Mouse (Mus musculus): ENCODE results near the gene Cmss1. TPM values are rescaled to one million over a fixed set of nuclear protein-coding genes. Genes with fewer than 3 reads are reported as not detected.
A peak's percentile ranks its signal among the peaks of the same experiment; 100 is the strongest.

The Cmss1 gene
- polyA plus RNA-seq (2016; fragmentation: Nextera tagmentation; extraction: Ambion mirVana) = 36.2 and 43.7 TPM in 2 replicates

DNA sequence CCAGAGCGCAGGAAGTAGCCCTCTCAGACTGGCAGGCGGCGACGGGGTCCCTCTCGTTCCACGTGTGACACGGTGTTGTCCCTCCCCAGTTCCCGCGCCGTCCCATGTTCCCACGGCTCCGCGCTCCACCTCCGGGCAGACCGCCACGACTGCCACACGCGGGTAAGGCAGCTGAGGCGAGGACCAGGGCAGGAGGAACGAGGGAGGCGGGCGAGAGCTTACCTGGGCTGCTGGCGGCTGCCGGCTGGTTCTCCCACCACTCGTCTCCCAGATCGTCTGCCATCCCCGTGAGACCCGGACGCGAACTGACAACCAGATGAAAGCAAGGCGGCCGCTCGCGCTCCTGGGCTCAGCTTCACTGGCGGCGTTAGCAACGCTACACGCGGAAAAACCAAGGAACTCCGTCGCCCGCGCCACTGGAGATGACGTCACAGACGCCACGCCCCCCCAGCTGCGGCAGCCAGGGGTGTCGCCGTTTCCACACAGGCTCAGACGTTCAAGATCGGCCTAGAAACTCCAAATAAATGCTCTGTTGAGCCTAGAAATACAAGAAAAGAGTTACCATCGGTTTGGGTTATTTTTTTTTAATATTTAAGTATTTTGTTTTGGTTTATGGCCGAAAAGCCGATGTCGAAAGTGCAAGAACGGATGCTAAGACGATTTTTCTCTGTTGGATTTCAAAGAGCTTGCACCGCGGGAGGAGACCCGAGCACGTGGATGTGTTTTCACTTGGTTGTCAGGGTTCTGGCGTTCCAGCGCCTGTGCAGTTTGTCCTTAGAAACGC lies at the start of gene Cmss1:
Gene Cmss1 (minus strand): TSS at position 421 of the 784 bp plus-strand sequence.
- H3K36me3 ChIP-seq = no peaks in the 10 kb centered on the region
- WGBS = under 1% methylated on average over 64 of the region's 64 CpGs
- DNase-seq (ENCODE audit: low spot score) = peak; percentile 90
- H3K27me3 ChIP-seq (ENCODE audit: insufficient read depth, poor library complexity, severe bottlenecking) = no peaks in the 10 kb centered on the region
- H3K4me1 ChIP-seq = peaks cover 4% of the 10 kb centered on the region
- peak within 1 kb of the TSS; percentile 95 for H3K4me3 ChIP-seq
- peak within 1 kb of the TSS; percentile 93 for H3K27ac ChIP-seq
- H3K9me3 ChIP-seq = no peaks in the 10 kb centered on the region

DNA sequence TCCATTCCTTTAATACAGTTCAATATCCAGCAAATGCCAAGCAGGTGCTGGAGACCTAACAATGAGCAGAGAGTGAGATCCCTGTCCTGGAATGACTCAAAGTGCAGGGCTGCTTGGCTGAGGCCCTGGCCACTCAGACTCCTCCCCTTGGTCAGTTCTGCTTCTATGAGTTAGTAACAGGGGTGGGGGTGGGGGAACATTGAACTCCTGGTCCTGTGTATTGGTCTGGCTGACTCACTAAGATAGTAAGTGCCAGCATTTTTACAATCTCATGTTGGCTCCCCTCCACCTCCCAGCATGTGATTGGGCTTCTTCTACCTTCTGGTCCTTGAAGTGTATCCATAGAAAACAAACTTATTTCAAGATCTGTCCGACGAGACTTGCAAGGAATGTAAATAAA lies 43.2 kb upstream of the Cmss1 start:
- H3K4me1 ChIP-seq = peaks cover 4% of the 10 kb centered on the region; the same call in 1 of the 2 replicates
- no peak for DNase-seq (ENCODE audit: low spot score)
- no peaks in the 10 kb centered on the region for H3K27me3 ChIP-seq (ENCODE audit: insufficient read depth, poor library complexity, severe bottlenecking)
- no peaks in the 10 kb centered on the region for H3K9me3 ChIP-seq
- 72% methylated on average over 2 of the region's 2 CpGs for WGBS
- H3K27ac ChIP-seq = no peak overlapping the region
- H3K4me3 ChIP-seq = no peak overlapping the region
- no peaks in the 10 kb centered on the region for H3K36me3 ChIP-seq

DNA sequence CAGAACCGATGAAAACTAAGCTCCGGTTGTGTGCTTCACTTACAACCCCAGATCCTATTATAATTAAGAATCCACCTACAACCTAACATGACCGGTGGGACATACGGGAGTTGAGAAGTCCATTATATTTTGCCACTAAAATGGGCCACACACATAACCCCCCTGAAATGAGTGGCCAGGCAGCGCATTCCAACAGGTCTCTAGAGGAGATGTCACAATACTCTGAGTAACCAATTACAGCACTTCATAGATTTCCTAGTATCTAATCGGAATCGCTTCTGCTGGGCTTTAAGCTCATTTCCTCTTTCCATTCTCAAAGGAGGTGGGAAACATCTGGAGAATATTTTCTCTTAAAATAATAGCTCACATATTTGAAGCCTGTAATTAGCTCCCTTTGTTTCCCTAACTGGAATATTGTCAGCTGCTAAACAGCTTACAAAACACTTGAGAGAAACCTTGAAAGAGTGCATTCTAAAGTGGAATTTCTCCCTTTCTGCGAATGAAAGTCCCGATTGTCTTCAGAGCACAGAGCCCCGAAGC lies 34.8 kb upstream of the Cmss1 start:
- no peaks in the 10 kb centered on the region for H3K27me3 ChIP-seq (ENCODE audit: insufficient read depth, poor library complexity, severe bottlenecking)
- WGBS = 72% methylated on average over 10 of the region's 10 CpGs
- no peaks in the 10 kb centered on the region for H3K9me3 ChIP-seq
- H3K27ac ChIP-seq = no peak overlapping the region
- no peaks in the 10 kb centered on the region for H3K36me3 ChIP-seq
- DNase-seq (ENCODE audit: low spot score) = no peak
- no peaks in the 10 kb centered on the region for H3K4me1 ChIP-seq
- H3K4me3 ChIP-seq = no peak overlapping the region

DNA sequence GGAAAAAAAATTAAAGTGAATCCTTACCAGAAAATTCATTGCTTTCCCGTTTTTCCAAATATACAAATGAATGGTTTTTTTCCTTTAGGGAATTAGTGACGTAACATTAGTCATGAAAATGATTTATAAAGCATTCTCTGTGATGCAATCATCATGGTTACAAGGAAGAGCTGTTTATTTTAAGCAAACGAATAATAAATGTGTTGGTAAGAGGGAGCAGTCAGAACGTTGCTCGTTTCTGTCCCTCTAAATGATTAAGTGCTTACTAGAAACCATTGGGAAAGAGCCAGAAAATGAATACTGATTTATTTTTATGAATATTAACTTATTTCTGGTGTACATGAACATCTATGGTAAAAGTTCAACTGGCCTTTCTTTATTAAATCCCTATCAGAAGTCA lies 28.1 kb upstream of the Cmss1 start:
- no peak for DNase-seq (ENCODE audit: low spot score)
- no peaks in the 10 kb centered on the region for H3K36me3 ChIP-seq
- no peaks in the 10 kb centered on the region for H3K4me1 ChIP-seq
- H3K9me3 ChIP-seq = no peaks in the 10 kb centered on the region
- H3K27me3 ChIP-seq (ENCODE audit: insufficient read depth, poor library complexity, severe bottlenecking) = no peaks in the 10 kb centered on the region
- no peak overlapping the region for H3K27ac ChIP-seq
- no peak overlapping the region for H3K4me3 ChIP-seq
- WGBS = 66% methylated on average over 5 of the region's 5 CpGs

DNA sequence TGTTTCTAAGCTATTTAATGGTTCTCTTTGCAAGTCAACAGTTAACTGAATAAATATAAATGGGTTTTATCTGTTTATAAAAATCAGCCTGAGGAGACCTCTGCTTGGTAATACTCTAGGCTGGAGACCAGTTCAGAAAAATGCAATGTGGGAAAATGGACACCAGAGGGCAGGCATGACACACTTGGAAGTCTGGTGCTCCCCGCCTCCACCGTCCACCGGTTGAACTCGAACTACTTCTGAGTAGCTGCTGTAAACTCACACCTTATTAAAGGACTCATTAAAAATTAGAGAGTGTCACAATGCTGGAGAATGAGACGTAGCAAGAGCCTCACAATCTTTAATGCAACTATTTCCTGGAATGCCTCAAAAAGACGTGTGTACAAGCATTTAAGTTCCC lies 27.5 kb upstream of the Cmss1 start:
- Histone ChIP-seq H3K4me3 (no peak overlapping the region), H3K36me3 (no peaks in the 10 kb centered on the region), H3K27ac (no peak overlapping the region), H3K4me1 (no peaks in the 10 kb centered on the region), H3K9me3 (no peaks in the 10 kb centered on the region), H3K27me3 (ENCODE audit: insufficient read depth, poor library complexity, severe bottlenecking) (no peaks in the 10 kb centered on the region)
- 10% methylated on average over 6 of the region's 6 CpGs for WGBS
- DNase-seq (ENCODE audit: low spot score) = peak; percentile 82

DNA sequence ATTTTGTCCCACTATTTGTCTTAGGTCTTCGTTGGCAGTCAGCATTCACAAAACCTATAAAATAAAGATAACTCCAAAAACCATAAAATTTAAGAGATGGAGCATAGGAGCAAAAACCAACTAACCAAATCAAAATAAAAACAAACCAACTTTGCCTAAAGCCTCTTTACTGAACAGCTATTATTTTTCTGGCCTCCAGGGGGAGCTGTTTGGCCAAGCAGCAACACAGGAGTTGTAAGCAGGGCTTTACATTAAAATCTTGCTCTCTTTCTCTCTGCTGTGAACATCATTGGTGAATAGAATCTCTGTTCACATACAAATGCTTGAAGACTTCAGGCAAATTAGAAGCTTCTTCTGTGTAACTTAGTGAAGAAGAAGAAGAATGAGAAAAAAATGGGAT lies 5.1 kb upstream of the Cmss1 start:
- WGBS = 2% methylated on average over 1 of the region's 1 CpGs
- Histone ChIP-seq H3K4me3 (no peak overlapping the region), H3K4me1 (peaks cover 4% of the 10 kb centered on the region), H3K27ac (no peak overlapping the region), H3K27me3 (ENCODE audit: insufficient read depth, poor library complexity, severe bottlenecking) (no peaks in the 10 kb centered on the region), H3K9me3 (no peaks in the 10 kb centered on the region), H3K36me3 (no peaks in the 10 kb centered on the region)
- DNase-seq (ENCODE audit: low spot score) = no peak

DNA sequence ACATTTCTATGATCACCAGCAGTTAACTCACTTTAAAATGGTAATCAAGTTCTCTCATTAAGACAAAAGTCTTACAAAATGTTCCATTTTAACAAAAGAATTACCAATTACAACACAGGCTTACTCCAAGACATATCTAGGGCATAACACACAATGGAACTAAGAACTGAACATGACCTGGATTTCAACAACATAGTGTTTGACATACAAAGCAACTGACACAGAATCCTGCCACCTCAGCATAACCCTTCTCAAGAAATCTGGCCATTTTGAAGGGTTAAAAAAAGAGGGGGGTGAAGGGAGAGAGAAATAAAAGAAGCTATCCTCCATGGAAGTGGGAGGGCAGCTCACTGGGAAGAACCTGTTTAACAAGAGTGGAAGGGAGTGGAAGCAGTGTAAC lies 5.6 kb downstream of the Cmss1 start:
- DNase-seq (ENCODE audit: low spot score) = no peak
- Histone ChIP-seq H3K36me3 (no peaks in the 10 kb centered on the region), H3K4me1 (no peaks in the 10 kb centered on the region), H3K27ac (no peak overlapping the region), H3K9me3 (no peaks in the 10 kb centered on the region), H3K27me3 (ENCODE audit: insufficient read depth, poor library complexity, severe bottlenecking) (no peaks in the 10 kb centered on the region), H3K4me3 (no peak overlapping the region)

DNA sequence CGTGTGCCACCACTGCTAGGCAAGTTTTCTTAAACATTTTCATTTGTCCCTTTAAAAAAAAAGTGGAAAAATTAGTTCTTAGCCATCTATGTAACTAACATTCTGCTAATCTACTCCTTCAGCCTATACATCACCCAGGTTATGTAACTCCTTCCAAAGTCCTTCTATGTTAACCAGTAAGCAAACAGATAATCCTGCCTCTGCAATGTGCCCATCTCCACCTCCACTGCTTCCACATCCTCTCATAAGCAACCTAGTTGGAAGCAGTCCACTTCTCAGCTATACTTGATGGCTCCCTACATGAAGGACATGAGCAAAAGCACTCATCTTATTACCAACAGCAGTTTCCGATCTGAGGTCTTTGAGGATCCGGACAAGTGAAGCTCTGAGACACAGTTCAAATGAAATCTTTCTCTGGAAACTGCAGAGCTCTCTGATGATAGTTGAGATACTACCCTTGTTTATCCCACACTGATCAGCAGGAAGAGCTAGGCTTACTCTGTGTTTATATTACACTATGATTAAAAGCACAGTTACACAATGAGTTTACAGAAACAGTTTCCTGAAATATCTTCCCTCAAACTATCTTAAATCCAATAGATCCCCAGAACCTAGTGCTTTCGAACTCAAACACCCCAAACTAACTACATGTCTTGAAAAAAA lies 9.2 kb downstream of the Cmss1 start:
- WGBS = 90% methylated on average over 4 of the region's 4 CpGs
- Histone ChIP-seq H3K4me1 (no peaks in the 10 kb centered on the region), H3K4me3 (no peak overlapping the region), H3K9me3 (no peaks in the 10 kb centered on the region), H3K36me3 (no peaks in the 10 kb centered on the region), H3K27me3 (ENCODE audit: insufficient read depth, poor library complexity, severe bottlenecking) (no peaks in the 10 kb centered on the region), H3K27ac (no peak overlapping the region)
- no peak for DNase-seq (ENCODE audit: low spot score)

DNA sequence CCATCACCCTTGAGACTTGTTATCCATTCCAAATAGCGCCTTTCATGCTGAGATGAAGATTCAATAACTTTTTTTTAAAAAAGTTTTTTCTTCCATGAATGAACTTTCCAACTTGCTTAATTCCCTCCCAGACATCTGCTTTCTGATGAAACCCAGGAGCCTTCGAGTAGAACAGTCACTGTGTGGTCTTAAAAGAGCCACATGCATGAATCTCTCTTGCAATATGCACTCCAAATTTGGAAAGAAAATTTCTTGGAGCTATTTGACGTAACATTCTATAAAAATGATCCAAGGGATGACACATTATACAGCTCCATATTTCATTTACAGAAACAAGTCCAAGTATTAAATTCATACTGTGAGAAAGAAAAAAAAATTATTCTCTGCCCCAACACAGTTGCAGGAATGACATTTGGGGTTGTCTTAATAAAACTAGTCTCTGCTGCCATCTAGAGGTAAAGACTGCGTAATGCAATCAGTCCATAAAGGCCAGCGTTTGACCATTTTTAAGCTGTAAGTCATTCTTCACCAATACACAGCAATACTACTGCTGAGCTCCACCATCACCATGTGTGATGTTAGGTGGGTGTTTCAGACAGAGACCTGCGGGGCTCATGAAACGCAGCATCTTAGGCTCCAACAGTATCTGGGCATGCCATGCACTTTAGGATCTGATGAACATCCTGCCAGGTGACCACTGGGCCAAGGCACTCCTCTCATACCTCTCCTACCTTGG lies 13.1 kb downstream of the Cmss1 start:
- H3K4me1 ChIP-seq = no peaks in the 10 kb centered on the region
- no peak overlapping the region for H3K27ac ChIP-seq
- H3K4me3 ChIP-seq = no peak overlapping the region
- DNase-seq (ENCODE audit: low spot score) = no peak
- H3K27me3 ChIP-seq (ENCODE audit: insufficient read depth, poor library complexity, severe bottlenecking) = no peaks in the 10 kb centered on the region
- no peaks in the 10 kb centered on the region for H3K9me3 ChIP-seq
- 41% methylated on average over 7 of the region's 7 CpGs for WGBS
- H3K36me3 ChIP-seq = no peaks in the 10 kb centered on the region

DNA sequence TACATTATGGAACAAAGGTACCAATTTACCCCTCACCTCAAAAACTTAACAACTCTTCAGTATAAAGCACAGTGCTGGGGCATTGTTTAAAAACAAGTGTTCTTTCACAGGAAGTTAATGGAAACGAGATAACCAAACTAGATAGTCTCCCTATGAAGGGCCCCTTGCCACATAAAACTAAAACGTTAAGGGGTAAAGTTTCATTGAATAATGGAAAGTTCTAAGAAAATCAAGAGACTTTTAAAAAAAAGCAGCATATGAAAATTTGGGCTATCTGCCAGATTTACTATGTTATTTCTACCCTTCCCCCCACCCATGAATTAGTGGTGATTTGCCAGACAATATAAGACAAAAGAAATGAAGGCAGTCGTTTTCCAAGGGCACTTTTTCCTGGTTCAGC lies 21.5 kb downstream of the Cmss1 start:
- H3K4me1 ChIP-seq = no peaks in the 10 kb centered on the region
- H3K27ac ChIP-seq = no peak overlapping the region
- DNase-seq (ENCODE audit: low spot score) = no peak
- H3K36me3 ChIP-seq = no peaks in the 10 kb centered on the region
- WGBS = 47% methylated on average over 3 of the region's 3 CpGs
- no peak overlapping the region for H3K4me3 ChIP-seq
- no peaks in the 10 kb centered on the region for H3K27me3 ChIP-seq (ENCODE audit: insufficient read depth, poor library complexity, severe bottlenecking)
- H3K9me3 ChIP-seq = no peaks in the 10 kb centered on the region

DNA sequence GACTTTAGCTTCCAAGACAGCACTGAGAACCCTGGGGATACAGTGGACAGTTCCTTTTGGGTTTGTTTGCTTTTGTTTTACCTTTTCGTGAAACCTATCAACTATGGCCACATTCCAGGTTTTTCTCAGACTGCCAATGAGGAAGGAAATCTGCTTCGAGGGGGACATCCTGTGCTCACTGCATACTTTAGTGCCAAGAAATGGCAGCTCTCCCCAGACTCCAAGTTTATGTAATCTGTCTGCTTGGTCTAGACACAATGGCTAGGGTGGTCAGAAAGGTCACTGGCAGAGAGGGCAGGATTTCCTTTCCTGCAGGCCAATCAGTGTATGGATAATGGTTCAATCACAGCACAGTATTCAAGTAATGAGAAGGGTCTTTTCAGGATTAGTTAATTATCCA lies 24.7 kb downstream of the Cmss1 start:
- 70% methylated on average over 2 of the region's 2 CpGs for WGBS
- Histone ChIP-seq H3K4me3 (no peak overlapping the region), H3K27me3 (ENCODE audit: insufficient read depth, poor library complexity, severe bottlenecking) (no peaks in the 10 kb centered on the region), H3K36me3 (no peaks in the 10 kb centered on the region), H3K27ac (no peak overlapping the region), H3K9me3 (no peaks in the 10 kb centered on the region), H3K4me1 (peaks cover 5% of the 10 kb centered on the region; the same call in 1 of the 2 replicates)
- DNase-seq (ENCODE audit: low spot score) = no peak

DNA sequence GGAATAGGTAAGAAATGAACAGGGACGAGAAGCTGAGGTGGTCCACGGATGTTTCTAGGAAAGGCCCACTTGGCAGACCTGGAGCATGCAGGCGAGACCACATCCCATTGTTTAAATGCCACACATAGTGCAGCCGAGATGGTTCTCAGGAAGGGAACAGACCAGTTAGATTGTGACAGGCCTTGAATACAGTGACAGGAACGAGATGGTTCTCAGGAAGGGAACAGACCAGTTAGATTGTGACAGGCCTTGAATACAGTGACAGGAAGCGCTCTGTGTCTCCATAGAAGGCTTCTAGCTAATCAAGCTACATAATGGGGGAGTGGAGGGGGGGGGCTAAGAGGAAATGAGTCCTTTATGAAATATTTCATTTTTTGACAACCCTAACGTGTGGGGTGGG lies 26.6 kb downstream of the Cmss1 start:
- H3K9me3 ChIP-seq = no peaks in the 10 kb centered on the region
- H3K36me3 ChIP-seq = no peaks in the 10 kb centered on the region
- no peak overlapping the region for H3K4me3 ChIP-seq
- no peak for DNase-seq (ENCODE audit: low spot score)
- no peak overlapping the region for H3K27ac ChIP-seq
- H3K27me3 ChIP-seq (ENCODE audit: insufficient read depth, poor library complexity, severe bottlenecking) = no peaks in the 10 kb centered on the region
- H3K4me1 ChIP-seq = peaks cover 5% of the 10 kb centered on the region; the same call in 1 of the 2 replicates
- WGBS = 48% methylated on average over 7 of the region's 7 CpGs

DNA sequence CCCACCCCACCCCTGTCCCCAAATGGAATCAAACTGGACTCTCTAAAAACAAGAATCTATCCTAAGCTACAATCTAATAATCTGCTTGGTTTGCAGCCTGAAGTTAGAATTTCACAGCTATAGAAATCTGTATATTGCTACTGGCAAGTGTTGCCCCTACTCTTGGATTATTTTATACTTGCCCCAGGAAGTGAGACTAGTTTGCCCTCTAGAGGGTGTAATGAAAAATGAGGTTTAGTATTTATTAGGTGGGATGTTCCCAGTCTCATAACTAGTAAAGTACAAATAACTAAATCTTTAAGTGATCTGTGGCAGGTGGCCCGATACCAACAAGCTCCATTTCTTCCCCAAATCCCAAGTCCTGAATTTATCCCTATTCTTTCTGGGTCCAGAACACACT lies 29.1 kb downstream of the Cmss1 start:
- DNase-seq (ENCODE audit: low spot score) = no peak
- no peaks in the 10 kb centered on the region for H3K36me3 ChIP-seq
- H3K4me1 ChIP-seq = peaks cover 5% of the 10 kb centered on the region; the same call in 1 of the 2 replicates
- 85% methylated on average over 1 of the region's 1 CpGs for WGBS
- H3K4me3 ChIP-seq = no peak overlapping the region
- no peak overlapping the region for H3K27ac ChIP-seq
- H3K27me3 ChIP-seq (ENCODE audit: insufficient read depth, poor library complexity, severe bottlenecking) = no peaks in the 10 kb centered on the region
- H3K9me3 ChIP-seq = no peaks in the 10 kb centered on the region

Measured in heart, embryonic 10.5 days (tissue).